Mouse (Mus musculus): ENCODE measurements around the gene Lypd6b. TPM values are rescaled to one million over a fixed set of nuclear protein-coding genes. Genes with fewer than 3 reads are reported as not detected.

The Lypd6b gene
- polyA plus RNA-seq, 1 experiment from 2014 or later: 6.8 TPM

DNA sequence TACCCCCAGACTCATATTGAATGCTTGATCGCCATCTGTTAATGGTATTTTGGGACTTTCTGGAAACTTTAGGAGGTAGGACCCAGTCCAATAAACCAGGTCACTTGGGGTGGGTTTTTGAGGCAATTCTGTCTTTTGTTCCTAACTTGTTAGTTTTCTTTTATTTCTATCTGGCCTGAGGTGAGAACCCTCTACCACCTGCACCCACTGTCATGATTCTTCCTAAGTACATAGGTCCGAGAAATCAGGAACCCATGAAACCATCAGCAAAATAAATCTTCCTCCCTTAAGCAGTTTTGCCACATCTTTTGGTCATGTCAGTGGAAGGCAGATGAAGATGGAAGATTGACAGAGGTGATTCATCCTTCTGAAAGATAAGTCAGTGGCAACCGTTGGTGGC, 192.5 kb downstream of the Lypd6b start:
- Histone ChIP-seq H3K9ac (no peak overlapping the region), H3K4me3 (no peak overlapping the region), H3K36me3 (no peaks in the 10 kb centered on the region), H3K4me1 (replicated peaks) (no peaks in the 10 kb centered on the region), H3K27me3 (no peaks in the 10 kb centered on the region), H3K27ac (replicated peaks) (no peak overlapping the region), H3K4me2 (no peak overlapping the region), H3K9me3 (no peaks in the 10 kb centered on the region)
- no peak for ATAC-seq (ENCODE audit: low read depth)
- 97% methylated on average over 3 of the region's 3 CpGs for WGBS

DNA sequence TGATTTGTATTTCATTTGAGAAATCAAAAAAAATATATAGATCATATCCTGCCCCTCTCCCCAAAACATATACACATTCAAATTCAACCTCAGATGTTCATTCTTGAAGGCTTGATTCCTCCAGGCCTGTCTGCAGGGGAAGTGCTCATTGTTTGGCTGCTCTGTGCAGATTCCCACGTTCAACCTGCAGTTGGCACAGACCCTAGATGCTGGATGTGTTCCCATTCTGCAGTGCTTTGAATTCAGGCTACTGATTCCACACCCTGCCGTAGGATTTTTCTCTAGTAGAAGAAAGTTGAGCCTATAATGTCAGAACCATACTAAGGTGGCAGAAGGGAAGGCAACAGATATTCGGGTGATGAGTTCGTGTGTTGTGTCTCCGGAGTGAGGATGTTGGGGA, 195.5 kb downstream of the Lypd6b start:
- no peak for ATAC-seq (ENCODE audit: low read depth)
- no peaks in the 10 kb centered on the region for H3K9me3 ChIP-seq
- WGBS: 75% methylated on average over 5 of the region's 5 CpGs
- H3K4me1 ChIP-seq (replicated peaks): no peaks in the 10 kb centered on the region
- no peak overlapping the region for H3K9ac ChIP-seq
- no peak overlapping the region for H3K27ac ChIP-seq (replicated peaks)
- H3K4me2 ChIP-seq: no peak overlapping the region
- H3K36me3 ChIP-seq: no peaks in the 10 kb centered on the region
- no peak overlapping the region for H3K4me3 ChIP-seq
- no peaks in the 10 kb centered on the region for H3K27me3 ChIP-seq

DNA sequence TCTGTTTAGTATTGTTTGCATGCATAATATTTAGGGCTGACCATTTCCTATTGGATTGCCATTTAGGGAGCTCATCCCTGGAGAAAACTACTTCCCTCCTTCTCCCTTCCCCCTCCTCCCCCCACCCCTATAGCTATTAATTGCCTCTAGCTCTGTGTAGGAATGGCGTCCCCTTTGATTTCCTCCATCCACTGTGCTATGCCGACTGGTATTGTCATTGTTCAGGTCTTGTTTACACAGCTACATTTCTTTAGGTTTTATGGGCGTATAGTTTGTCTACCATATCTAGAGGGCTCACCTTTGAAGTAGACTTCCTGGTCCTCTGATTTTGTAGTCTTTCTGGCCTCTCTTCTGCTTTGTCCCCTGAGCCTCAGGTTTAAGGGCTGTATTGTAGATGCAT, 197.3 kb downstream of the Lypd6b start:
- 35% methylated on average over 3 of the region's 3 CpGs for WGBS
- H3K27ac ChIP-seq (replicated peaks): no peak overlapping the region

DNA sequence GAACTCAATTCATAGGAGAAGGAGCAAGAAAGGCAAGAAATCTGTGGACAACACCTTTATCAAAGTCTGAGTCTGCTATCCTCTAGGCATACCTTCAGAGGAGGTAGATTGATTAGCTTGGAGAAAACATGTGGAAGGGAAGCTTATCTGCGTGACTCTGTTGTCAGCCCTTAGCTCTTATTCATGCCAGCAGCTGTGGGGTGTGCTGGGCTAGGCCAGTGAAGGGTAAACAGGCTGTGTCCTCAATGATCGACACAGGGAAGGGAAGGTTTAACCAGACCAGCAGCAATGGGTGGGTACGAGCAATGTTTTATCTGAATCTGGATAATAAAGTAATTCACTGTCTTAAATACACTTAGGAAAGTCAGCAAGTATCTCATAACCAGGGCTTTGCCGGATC, 208.4 kb downstream of the Lypd6b start:
- H3K27me3 ChIP-seq: no peaks in the 10 kb centered on the region
- 0 out of 2 replicates have a peak, but pooled peaks cover 3% of the 10 kb centered on the region for H3K4me1 ChIP-seq (replicated peaks)
- no peaks in the 10 kb centered on the region for H3K36me3 ChIP-seq
- no peak overlapping the region for H3K27ac ChIP-seq (replicated peaks)
- no peak overlapping the region for H3K4me3 ChIP-seq
- H3K4me2 ChIP-seq: no peak overlapping the region
- H3K9me3 ChIP-seq: no peaks in the 10 kb centered on the region
- H3K9ac ChIP-seq: no peak overlapping the region
- ATAC-seq (ENCODE audit: low read depth): no peak
- 82% methylated on average over 4 of the region's 4 CpGs for WGBS

More for the DNA sequence above, 197.3 kb downstream of the Lypd6b start:
- ATAC-seq (ENCODE audit: low read depth): no peak
- Histone ChIP-seq H3K4me2 (no peak overlapping the region), H3K36me3 (no peaks in the 10 kb centered on the region), H3K4me3 (no peak overlapping the region), H3K9me3 (no peaks in the 10 kb centered on the region), H3K9ac (no peak overlapping the region), H3K4me1 (replicated peaks) (no peaks in the 10 kb centered on the region), H3K27me3 (no peaks in the 10 kb centered on the region)

DNA sequence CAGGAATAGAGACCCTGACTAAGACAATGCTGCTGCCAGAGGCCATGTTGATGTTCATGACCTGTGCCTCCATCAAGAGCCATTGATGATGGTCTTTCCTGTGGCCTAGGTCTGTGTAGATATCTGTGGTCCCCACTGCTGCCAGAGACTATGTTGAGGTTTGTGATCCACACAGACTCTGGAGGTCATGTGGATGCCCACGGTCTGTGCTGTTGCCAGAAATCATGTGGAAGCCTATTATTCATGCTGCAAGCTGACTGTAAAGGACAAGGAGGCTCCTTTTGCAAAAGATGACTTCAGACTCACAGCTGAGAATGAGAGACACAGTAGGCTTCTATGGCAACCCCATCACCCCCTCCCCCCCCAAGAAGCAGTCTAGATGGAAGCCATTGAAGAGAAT, 209.7 kb downstream of the Lypd6b start:
- Histone ChIP-seq H3K4me1 (replicated peaks) (0 out of 2 replicates have a peak, but pooled peaks cover 3% of the 10 kb centered on the region), H3K27ac (replicated peaks) (no peak overlapping the region), H3K4me2 (no peak overlapping the region), H3K9ac (no peak overlapping the region), H3K4me3 (no peak overlapping the region), H3K36me3 (no peaks in the 10 kb centered on the region), H3K27me3 (no peaks in the 10 kb centered on the region), H3K9me3 (no peaks in the 10 kb centered on the region)
- ATAC-seq (ENCODE audit: low read depth): no peak
- 86% methylated on average over 1 of the region's 1 CpGs for WGBS

Other genes with a start within 250 kb of the Lypd6b start
- gene Kif5c, start 168.4 kb upstream of the Lypd6b start, polyA plus RNA-seq (2015; fragmentation: Nextera tagmentation; extraction: Ambion mirVana): 181 and 182 TPM in 2 replicates